Mouse (Mus musculus) heart, adult 2 months (tissue): ENCODE results near the gene Grap2. TPM values are rescaled to one million over a fixed set of nuclear protein-coding genes. Genes with fewer than 3 reads are reported as not detected.
A peak's percentile ranks its signal among the peaks of the same experiment; 100 is the strongest.

ENCODE experiments used
- DNase-seq, 2 experiments: peaks; one replicate each; pipeline ENCODE4 v3.0.0; 2021
- H3K27ac ChIP-seq: fragments of 200-600 bp; 2 replicates; pipeline ENCODE4 v1.8.1; 2022
- H3K27me3 ChIP-seq: fragments of 200-500 bp; 2 replicates; pipeline ENCODE4 v1.6.1; 2012; ENCODE audit warnings: mild to moderate bottlenecking, low read length, inconsistent platforms, mixed read lengths; ENCODE audit not compliant: control insufficient read depth, insufficient read depth
- H3K36me3 ChIP-seq: fragments of 200-500 bp; 2 replicates; pipeline ENCODE4 v1.6.1; 2012; ENCODE audit warnings: low read length, inconsistent platforms; ENCODE audit not compliant: control insufficient read depth, insufficient read depth
- H3K4me1 ChIP-seq: fragments of 200-500 bp; 2 replicates; pipeline ENCODE4 v1.6.1; 2011; ENCODE audit warnings: low read length; ENCODE audit not compliant: control insufficient read depth, insufficient read depth
- H3K4me3 ChIP-seq: fragments of 200-600 bp; 2 replicates; pipeline ENCODE4 v1.8.1; 2022
- H3K79me2 ChIP-seq: fragments of 200-500 bp; replicated peaks from 2 replicates; pipeline ENCODE4 v1.6.1; 2012; ENCODE audit warnings: mild to moderate bottlenecking, inconsistent platforms, low read length, moderate library complexity, mixed read lengths; ENCODE audit not compliant: control insufficient read depth, insufficient read depth
- H3K9ac ChIP-seq: fragments of 200-500 bp; 2 replicates; pipeline ENCODE4 v1.6.1; 2012; ENCODE audit warnings: low read depth, mild to moderate bottlenecking, control low read depth, inconsistent platforms, low read length, mixed read lengths
- CTCF ChIP-seq: fragments of 200-600 bp; IDR thresholded peaks from 2 replicates; pipeline ENCODE4 v1.8.1; 2022; ENCODE audit warnings: antibody characterized with exemption, mild to moderate bottlenecking, moderate library complexity
- EP300 ChIP-seq: fragments of 200-500 bp; IDR thresholded peaks from 2 replicates; pipeline ENCODE4 v1.6.1; 2011; ENCODE audit warnings: low read depth, low read length, control low read depth; ENCODE audit not compliant: insufficient read depth
- POLR2A ChIP-seq: fragments of 200-500 bp; IDR thresholded peaks from 2 replicates; pipeline ENCODE4 v1.6.1; 2011; ENCODE audit warnings: mild to moderate bottlenecking, low read depth, low read length, control low read depth; ENCODE audit not compliant: insufficient read depth
- WGBS: fragments of 180-500 bp; shearing (Covaris S2); methylation state at CpG from one replicate; pipeline ENCODE4 v1.1.7; 2018; 5-methylcytosine and 5-hydroxymethylcytosine counted together
- intact Hi-C: fragments of 180-260 bp; cut with DNase I; formaldehyde crosslinking; loops from one replicate; pipeline ENCODE4 v1.15.1; 2025
- polyA plus RNA-seq: library from polyadenylated mRNA; depleted of rRNA; stranded (reverse); fragments of >200 nt; gene quantifications from 2 replicates; pipeline ENCODE4 v1.2.3, GENCODE M21; 2012
- total RNA-seq, 2 experiments: library from RNA; stranded (reverse); gene quantifications; 2 replicates each; pipeline ENCODE4 v1.2.3; 2021

The Grap2 gene
- total and polyA plus RNA-seq, 3 experiments: 0.47 to 1.6 (median 1.3) TPM

DNA sequence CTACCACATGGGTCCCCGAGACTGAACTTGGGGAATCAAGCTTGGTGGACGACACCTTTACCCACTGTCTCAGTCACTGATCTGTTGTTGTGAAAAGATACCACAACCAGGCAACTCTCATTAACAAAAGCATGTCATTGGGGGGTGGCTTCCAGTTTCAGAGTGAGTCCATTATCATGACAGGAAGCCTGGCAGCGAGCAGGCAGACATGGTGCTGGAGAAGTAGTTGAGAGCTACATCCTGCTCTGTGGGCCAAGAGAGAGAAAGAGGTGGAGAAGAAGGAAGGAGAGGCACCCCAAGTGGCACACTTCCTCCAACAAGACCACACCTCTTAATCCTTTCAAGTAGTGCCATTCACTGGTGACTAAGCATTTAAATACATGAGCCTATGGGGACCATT is 67.5 kb downstream of the Grap2 start:
- Histone ChIP-seq H3K4me3 (no peak overlapping the region), H3K4me1 (peaks cover 2% of the 10 kb centered on the region; the same call in 1 of the 2 replicates), H3K27ac (no peak overlapping the region), H3K27me3 (no peaks in the 10 kb centered on the region), H3K79me2 (no peaks in the 10 kb centered on the region), H3K36me3 (no peaks in the 10 kb centered on the region), H3K9ac (no peak overlapping the region)
- TF ChIP-seq CTCF: no peak
- TF ChIP-seq POLR2A: no peak
- no peak for TF ChIP-seq EP300
- DNase-seq: no peak
- WGBS: 75% methylated on average over 3 of the region's 3 CpGs
- intact Hi-C loops: no loop called here

DNA sequence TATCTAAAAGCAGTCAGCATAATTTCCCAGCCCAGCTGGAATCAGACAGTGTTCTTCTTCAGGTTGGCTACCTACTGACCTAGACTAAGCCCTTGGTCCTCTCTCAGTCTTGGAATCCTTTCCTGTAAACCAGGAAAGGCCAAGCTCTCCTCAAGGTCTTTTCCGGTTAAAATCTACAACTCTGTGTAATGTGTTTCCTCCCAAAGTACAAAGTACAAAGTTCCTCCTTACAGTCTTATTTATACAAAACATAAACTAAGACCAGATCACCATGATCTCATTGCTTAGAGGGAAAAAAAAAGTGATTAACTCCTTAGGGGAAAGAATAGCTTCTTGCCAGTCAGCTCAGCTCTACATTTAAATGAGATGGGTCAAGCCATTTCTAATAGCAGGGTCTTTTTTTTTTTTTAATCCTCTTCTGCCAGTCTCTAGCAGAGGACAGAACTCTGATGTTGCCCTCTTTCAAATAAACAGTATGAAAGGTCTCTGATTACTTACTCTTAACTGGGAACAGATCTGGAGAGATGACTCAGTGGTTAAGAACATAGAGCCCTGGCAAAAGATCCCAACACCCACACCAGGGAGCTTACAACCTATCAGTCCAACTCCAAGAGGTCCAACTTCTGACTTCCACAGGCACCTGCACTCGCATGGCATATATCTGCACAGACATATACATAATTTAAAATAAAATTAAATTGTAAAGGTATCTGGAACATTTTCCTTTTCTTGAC is 69.5 kb downstream of the Grap2 start:
- intact Hi-C loops: no loop called here
- no peak overlapping the region for H3K4me3 ChIP-seq
- no peaks in the 10 kb centered on the region for H3K79me2 ChIP-seq
- WGBS: 80% methylated on average over 2 of the region's 2 CpGs
- H3K4me1 ChIP-seq: peaks cover 2% of the 10 kb centered on the region; the same call in 1 of the 2 replicates
- DNase-seq: no peak
- H3K27ac ChIP-seq: no peak overlapping the region
- no peak overlapping the region for H3K9ac ChIP-seq
- no peak for TF ChIP-seq CTCF
- no peak for TF ChIP-seq POLR2A
- TF ChIP-seq EP300: no peak
- no peaks in the 10 kb centered on the region for H3K36me3 ChIP-seq
- no peaks in the 10 kb centered on the region for H3K27me3 ChIP-seq

DNA sequence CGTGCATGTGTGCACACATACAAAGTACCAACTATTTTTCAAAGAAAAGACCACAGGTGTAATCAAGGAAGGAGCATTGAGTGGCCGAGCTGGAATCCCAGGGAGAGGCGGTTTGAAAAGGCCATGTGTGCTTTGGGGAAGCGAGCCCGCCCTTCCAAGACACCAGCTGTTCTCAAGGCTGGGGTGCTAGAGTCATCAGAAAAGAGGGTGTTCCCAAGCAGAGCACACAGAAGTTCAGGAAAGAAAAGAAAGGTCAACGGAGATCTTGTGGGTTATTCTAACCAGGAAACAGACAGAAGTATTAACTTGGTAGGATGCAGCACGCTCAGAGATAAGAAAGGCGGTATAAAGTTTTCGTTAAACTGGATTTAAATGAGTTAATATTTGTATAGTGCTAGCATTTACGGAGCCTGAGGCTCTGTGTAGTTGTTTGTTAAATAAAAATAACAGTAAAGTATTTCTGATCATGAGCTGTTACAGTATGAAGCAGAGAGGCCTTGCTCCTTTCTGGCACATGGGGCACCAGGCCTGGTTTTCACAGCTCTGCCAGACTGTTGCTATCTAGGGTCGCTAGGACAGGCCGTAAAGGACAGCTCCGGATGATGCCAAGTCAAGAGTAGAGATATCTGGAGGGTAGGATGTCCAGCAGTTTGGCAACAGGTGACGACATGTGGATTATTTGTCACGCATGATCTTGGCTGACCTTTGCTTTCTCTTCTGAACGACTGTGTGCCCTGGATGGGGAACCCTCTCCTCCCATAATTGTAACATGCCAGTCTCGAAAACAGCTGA is 72.8 kb downstream of the Grap2 start:
- no peaks in the 10 kb centered on the region for H3K4me1 ChIP-seq
- peak in 1 of 2 experiments; percentile 30 for DNase-seq
- no peak overlapping the region for H3K4me3 ChIP-seq
- H3K27me3 ChIP-seq: no peaks in the 10 kb centered on the region
- H3K36me3 ChIP-seq: no peaks in the 10 kb centered on the region
- no peaks in the 10 kb centered on the region for H3K79me2 ChIP-seq
- no peak for TF ChIP-seq POLR2A
- no peak for TF ChIP-seq CTCF
- TF ChIP-seq EP300: no peak
- intact Hi-C loops: no loop called here
- 72% methylated on average over 17 of the region's 17 CpGs for WGBS
- no peak overlapping the region for H3K9ac ChIP-seq
- H3K27ac ChIP-seq: no peak overlapping the region

DNA sequence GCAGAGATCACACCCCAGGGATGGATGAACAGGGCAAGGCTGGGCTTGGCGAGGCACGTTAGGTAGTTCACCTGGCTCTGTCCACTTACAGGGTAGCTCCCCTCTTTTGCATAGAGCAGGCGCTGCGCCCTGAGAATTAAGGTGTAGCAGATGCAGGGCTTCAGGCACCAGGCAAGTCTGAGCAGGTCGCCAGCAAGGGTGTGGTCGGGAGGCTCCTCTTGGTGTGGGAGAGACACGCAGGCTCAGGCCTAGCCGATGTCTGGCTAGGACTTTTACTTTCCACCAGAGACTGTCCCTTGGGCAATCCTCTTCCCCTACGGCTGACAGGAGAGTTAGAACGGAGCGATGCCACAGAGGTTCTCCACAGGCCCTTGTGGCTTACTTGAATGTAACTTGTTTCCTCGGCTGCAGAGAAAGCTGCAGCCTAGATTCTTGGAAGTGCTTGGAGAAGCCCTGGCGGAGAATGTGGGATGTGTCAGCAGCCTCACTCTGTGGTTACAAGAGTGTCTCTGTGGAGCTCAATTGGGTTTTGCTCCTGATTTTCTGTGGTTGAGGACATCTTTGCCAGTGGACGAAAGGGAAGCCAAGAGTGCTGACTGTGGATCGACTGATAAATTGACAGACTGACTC is 76.7 kb downstream of the Grap2 start:
- no peaks in the 10 kb centered on the region for H3K4me1 ChIP-seq
- no peaks in the 10 kb centered on the region for H3K27me3 ChIP-seq
- H3K9ac ChIP-seq: no peak overlapping the region
- H3K79me2 ChIP-seq: no peaks in the 10 kb centered on the region
- H3K4me3 ChIP-seq: no peak overlapping the region
- no peaks in the 10 kb centered on the region for H3K36me3 ChIP-seq
- WGBS: 53% methylated on average over 15 of the region's 15 CpGs
- TF ChIP-seq CTCF: no peak
- DNase-seq: no peak
- H3K27ac ChIP-seq: no peak overlapping the region
- intact Hi-C loops: no loop called here

DNA sequence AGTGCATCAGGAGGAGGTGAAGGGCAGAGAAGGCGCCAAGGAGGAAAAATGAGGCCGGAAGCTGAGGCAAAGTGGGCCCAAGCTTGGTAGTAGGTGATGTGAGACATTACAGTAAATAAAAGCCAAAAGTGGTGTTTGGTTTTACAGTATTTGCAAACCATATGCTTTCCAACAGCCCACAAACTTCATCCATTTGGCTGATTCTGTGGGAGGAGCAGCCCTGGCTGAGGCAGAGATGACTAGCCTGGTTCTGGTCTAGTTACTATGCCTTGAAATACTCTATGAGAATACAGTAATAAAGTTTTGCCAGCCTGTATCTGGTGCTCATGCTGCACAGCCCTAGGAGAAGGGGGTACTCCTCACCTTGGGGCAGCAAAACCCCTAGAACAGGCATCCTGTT is 78.0 kb downstream of the Grap2 start:
- Histone ChIP-seq H3K27ac (no peak overlapping the region), H3K4me3 (no peak overlapping the region), H3K79me2 (no peaks in the 10 kb centered on the region), H3K4me1 (no peaks in the 10 kb centered on the region), H3K36me3 (no peaks in the 10 kb centered on the region), H3K27me3 (no peaks in the 10 kb centered on the region), H3K9ac (no peak overlapping the region)
- WGBS: 100% methylated on average over 2 of the region's 2 CpGs
- intact Hi-C loops: no loop called here
- TF ChIP-seq CTCF: no peak
- DNase-seq: no peak

DNA sequence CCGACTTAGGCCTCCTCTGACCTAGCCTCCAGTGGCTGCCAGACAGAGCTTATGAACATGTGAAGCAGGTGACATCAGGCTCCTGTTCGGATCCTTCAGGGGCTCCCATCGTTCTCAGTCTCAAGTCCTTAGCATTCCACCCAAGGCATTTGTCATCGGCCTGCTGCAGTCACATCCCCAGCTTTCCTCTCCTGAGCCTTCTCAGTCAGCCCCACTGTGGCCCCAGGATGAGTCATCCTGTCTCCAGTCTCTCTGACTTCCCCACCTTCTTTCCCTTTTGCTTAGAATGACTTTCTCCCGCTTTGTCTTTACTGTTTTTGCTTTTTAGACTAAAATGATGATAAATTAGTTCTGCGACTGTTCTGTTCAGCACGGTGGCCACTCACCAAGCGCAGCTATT is 81.5 kb downstream of the Grap2 start:
- no peak for DNase-seq
- Histone ChIP-seq H3K79me2 (no peaks in the 10 kb centered on the region), H3K4me1 (no peaks in the 10 kb centered on the region), H3K27me3 (no peaks in the 10 kb centered on the region), H3K27ac (no peak overlapping the region), H3K36me3 (no peaks in the 10 kb centered on the region), H3K4me3 (no peak overlapping the region), H3K9ac (no peak overlapping the region)
- 63% methylated on average over 8 of the region's 8 CpGs for WGBS
- intact Hi-C loops: no loop called here
- TF ChIP-seq CTCF (no peak), POLR2A (no peak), EP300 (no peak)
